Mouse (Mus musculus) spleen, adult 2 months (tissue): ENCODE data around the gene Tldc2. TPM values are rescaled to one million over a fixed set of nuclear protein-coding genes. Genes with fewer than 3 reads are reported as not detected.
A peak's percentile ranks its signal among the peaks of the same experiment; 100 is the strongest.

ENCODE experiments used
- DNase-seq, 2 experiments: peaks; one replicate each; pipeline versions ENCODE4 v3.0.0 to v3.0.0-alpha.2; 2012 to 2021; ENCODE audit warnings: low spot score in 2 of 2, low read depth in 1 of 2
- H3K27ac ChIP-seq: fragments of 200-500 bp; 2 replicates; pipeline ENCODE4 v1.5.1; 2012; ENCODE audit warnings: low read length, inconsistent platforms; ENCODE audit not compliant: insufficient read depth
- H3K27me3 ChIP-seq: fragments of 200-500 bp; 2 replicates; pipeline ENCODE4 v1.6.1; 2012; ENCODE audit warnings: mild to moderate bottlenecking, moderate library complexity, low read length, inconsistent platforms; ENCODE audit not compliant: control insufficient read depth, insufficient read depth
- H3K36me3 ChIP-seq: fragments of 200-500 bp; 2 replicates; pipeline ENCODE4 v1.6.1; 2012; ENCODE audit warnings: mild to moderate bottlenecking, low read length, inconsistent platforms; ENCODE audit not compliant: control insufficient read depth, insufficient read depth
- H3K4me1 ChIP-seq: fragments of 200-500 bp; 2 replicates; pipeline ENCODE4 v1.6.1; 2011; ENCODE audit warnings: inconsistent platforms; ENCODE audit not compliant: control insufficient read depth, insufficient read depth, insufficient read length
- H3K4me3 ChIP-seq: fragments of 200-500 bp; 2 replicates; pipeline ENCODE4 v1.5.1; 2011; ENCODE audit warnings: mild to moderate bottlenecking, inconsistent platforms; ENCODE audit not compliant: insufficient read depth, insufficient read length; ENCODE audit errors: extremely low read depth
- CTCF ChIP-seq: fragments of 200-500 bp; IDR thresholded peaks from 2 replicates; pipeline ENCODE4 v1.5.1; 2011; ENCODE audit warnings: mild to moderate bottlenecking, inconsistent platforms; ENCODE audit not compliant: insufficient read depth, insufficient read length, insufficient replicate concordance; ENCODE audit errors: extremely low read depth
- POLR2A ChIP-seq: fragments of 200-500 bp; IDR thresholded peaks from 2 replicates; pipeline ENCODE4 v1.6.1; 2011; ENCODE audit warnings: low read depth, low read length, inconsistent platforms
- WGBS: fragments of 180-500 bp; shearing (Covaris S2); methylation state at CpG from one replicate; pipeline ENCODE4 v1.1.7; 2018; 5-methylcytosine and 5-hydroxymethylcytosine counted together
- polyA plus RNA-seq: library from polyadenylated mRNA; depleted of rRNA; stranded (reverse); fragments of >200 nt; gene quantifications from 2 replicates; pipeline ENCODE4 v1.2.3, GENCODE M21; 2012

The Tldc2 gene
- polyA plus RNA-seq, 1 experiment = not detected

- no peak overlapping the region for H3K4me3 ChIP-seq
- no peak for DNase-seq
- H3K4me1 ChIP-seq = peaks cover 8% of the 10 kb centered on the region; the same call in 1 of the 2 replicates
- WGBS = 59% methylated on average over 7 of the region's 7 CpGs
- H3K27me3 ChIP-seq = peaks cover 16% of the 10 kb centered on the region
- TF ChIP-seq CTCF (no peak), POLR2A (no peak)
- H3K36me3 ChIP-seq = no peaks in the 10 kb centered on the region
- no peak overlapping the region for H3K27ac ChIP-seq
These were observed 4.9 kb upstream of the Tldc2 start for GRCm38 (mm10) chr2:157081960-157082359.

GRCm38 (mm10) chr2:157084831-157085585, 1.8 kb upstream of the Tldc2 start:
- Histone ChIP-seq H3K4me3 (no peak overlapping the region), H3K36me3 (no peaks in the 10 kb centered on the region), H3K27me3 (no peaks in the 10 kb centered on the region), H3K4me1 (no peaks in the 10 kb centered on the region), H3K27ac (no peak overlapping the region)
- no peak for DNase-seq
- TF ChIP-seq POLR2A = no peak
- TF ChIP-seq CTCF = no peak
- 86% methylated on average over 7 of the region's 7 CpGs for WGBS

- Histone ChIP-seq H3K27ac (no peak overlapping the region), H3K36me3 (no peaks in the 10 kb centered on the region), H3K4me1 (no peaks in the 10 kb centered on the region), H3K27me3 (no peaks in the 10 kb centered on the region), H3K4me3 (no peak overlapping the region)
- TF ChIP-seq CTCF (no peak), POLR2A (no peak)
- no peak for DNase-seq
- WGBS = 81% methylated on average over 14 of the region's 14 CpGs
These were observed 872 bp downstream of the Tldc2 start for GRCm38 (mm10) chr2:157087536-157088317.

GRCm38 (mm10) chr2:157092024-157092423, 5.2 kb downstream of the Tldc2 start:
- peaks cover 7% of the 10 kb centered on the region for H3K36me3 ChIP-seq
- 76% methylated on average over 8 of the region's 8 CpGs for WGBS
- no peak overlapping the region for H3K27ac ChIP-seq
- H3K27me3 ChIP-seq = no peaks in the 10 kb centered on the region
- no peak overlapping the region for H3K4me3 ChIP-seq
- H3K4me1 ChIP-seq = no peaks in the 10 kb centered on the region
- TF ChIP-seq POLR2A (no peak), CTCF (no peak)
- no peak for DNase-seq

- TF ChIP-seq POLR2A (no peak), CTCF (peak; percentile 69; the same call in 1 of the 2 replicates)
- peak in 1 of 2 experiments; percentile 46 for DNase-seq
- peaks cover 31% of the 10 kb centered on the region for H3K36me3 ChIP-seq
- H3K27ac ChIP-seq = no peak overlapping the region
- no peaks in the 10 kb centered on the region for H3K4me1 ChIP-seq
- H3K4me3 ChIP-seq = no peak overlapping the region
- no peaks in the 10 kb centered on the region for H3K27me3 ChIP-seq
- 73% methylated on average over 9 of the region's 9 CpGs for WGBS
These were observed 8.3 kb downstream of the Tldc2 start for GRCm38 (mm10) chr2:157095005-157095755.

GRCm38 (mm10) chr2:157099532-157100318, 12.9 kb downstream of the Tldc2 start:
- TF ChIP-seq POLR2A = no peak
- no peak for DNase-seq
- 84% methylated on average over 12 of the region's 12 CpGs for WGBS
- Histone ChIP-seq H3K4me1 (no peaks in the 10 kb centered on the region), H3K27me3 (no peaks in the 10 kb centered on the region), H3K4me3 (no peak overlapping the region), H3K27ac (no peak overlapping the region), H3K36me3 (peaks cover 61% of the 10 kb centered on the region)
